Mouse (Mus musculus): ENCODE results near the gene Disp1. TPM values are rescaled to one million over a fixed set of nuclear protein-coding genes. Genes with fewer than 3 reads are reported as not detected.
A peak's percentile ranks its signal among the peaks of the same experiment; 100 is the strongest.

The Disp1 gene
- polyA plus RNA-seq, 1 experiment from 2014 or later = 8.3 TPM

DNA sequence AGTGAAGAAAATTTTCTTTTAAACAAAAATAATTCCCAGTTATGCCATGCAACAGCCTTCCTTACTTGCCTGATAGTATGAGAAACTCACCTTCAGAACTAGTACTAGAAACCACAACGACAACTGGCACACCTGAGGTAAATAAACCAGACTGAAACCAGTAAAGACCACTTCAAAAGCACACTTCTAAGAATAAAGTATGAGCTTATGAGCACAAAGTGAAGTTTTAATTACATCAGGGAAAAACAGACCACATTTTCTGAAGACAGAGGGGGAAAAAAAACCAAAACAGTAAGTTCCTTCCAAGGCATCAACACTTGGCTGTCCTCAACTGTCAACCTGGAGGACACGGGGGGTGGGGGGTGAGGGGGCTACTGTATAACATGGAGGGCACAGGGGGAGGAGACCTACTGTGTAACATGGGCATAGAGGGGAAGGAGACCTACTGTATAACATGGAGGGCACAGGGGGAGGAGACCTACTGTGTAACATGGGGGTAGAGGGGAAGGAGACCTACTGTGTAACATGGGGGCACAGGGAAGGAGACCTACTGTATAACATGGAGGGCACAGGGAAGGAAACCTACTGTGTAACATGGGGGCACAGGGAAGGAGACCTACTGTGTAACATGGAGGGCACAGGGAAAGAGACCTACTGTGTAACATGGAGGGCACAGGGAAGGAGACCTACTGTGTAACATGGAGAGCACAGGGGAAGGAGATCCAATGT lies 40.9 kb downstream of the Disp1 start:
- H3K4me3 ChIP-seq = no peak overlapping the region
- no peak overlapping the region for H3K27ac ChIP-seq
- H3K9ac ChIP-seq = no peak overlapping the region
- no peaks in the 10 kb centered on the region for H3K9me3 ChIP-seq
- no peak for ATAC-seq (ENCODE audit: borderline replicate concordance, extremely low read depth, low FRiP score, low TSS enrichment)
- no peak overlapping the region for H3K4me2 ChIP-seq
- H3K27me3 ChIP-seq = no peaks in the 10 kb centered on the region
- H3K4me1 ChIP-seq = 0 out of 2 replicates have a peak, but pooled peaks cover 3% of the 10 kb centered on the region
- no peaks in the 10 kb centered on the region for H3K36me3 ChIP-seq
- 65% methylated on average over 2 of the region's 2 CpGs for WGBS

DNA sequence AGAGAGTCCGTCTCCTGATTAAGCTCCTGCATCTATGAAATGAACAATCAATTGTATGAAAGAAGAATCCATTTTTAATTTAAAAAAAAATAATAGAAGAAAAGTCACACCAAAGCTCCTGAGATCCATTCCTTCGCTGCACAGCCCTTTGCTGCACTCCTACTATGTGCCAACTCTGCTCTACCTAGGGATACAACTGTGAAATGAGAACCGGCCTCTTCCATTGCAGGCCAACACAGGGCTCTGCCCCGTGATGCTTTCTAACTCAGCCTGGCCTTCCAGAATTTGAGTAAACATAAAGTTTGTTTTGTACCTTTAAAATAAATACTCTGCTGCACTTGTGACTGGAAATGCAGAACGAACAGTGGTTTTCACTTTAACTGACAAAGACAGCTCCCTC lies 42.0 kb downstream of the Disp1 start:
- ATAC-seq (ENCODE audit: borderline replicate concordance, extremely low read depth, low FRiP score, low TSS enrichment) = no peak
- Histone ChIP-seq H3K4me1 (0 out of 2 replicates have a peak, but pooled peaks cover 3% of the 10 kb centered on the region), H3K9me3 (no peaks in the 10 kb centered on the region), H3K4me2 (no peak overlapping the region), H3K9ac (no peak overlapping the region), H3K27me3 (no peaks in the 10 kb centered on the region), H3K27ac (no peak overlapping the region), H3K36me3 (no peaks in the 10 kb centered on the region), H3K4me3 (no peak overlapping the region)
- WGBS = 71% methylated on average over 5 of the region's 5 CpGs

DNA sequence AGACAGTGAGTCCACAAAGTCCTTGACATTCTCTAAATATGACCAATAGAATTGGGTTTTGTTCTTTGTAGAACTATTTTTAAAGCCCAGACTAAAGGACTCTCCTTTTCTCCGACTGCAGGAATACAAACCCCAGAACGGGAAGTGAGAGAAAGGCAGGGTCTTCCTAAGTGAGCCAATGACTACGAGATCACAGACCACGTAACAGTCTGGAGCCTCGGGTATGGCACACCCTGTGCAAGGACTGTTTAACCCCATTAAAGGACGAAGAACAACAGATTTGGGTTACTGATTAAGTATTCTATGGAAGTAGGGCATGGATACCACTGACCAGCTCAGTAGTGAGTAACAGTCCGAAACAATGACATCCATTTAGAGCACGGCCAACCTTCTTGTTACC lies 46.1 kb downstream of the Disp1 start:
- Histone ChIP-seq H3K27ac (no peak overlapping the region), H3K4me2 (no peak overlapping the region), H3K27me3 (no peaks in the 10 kb centered on the region), H3K9ac (no peak overlapping the region), H3K36me3 (no peaks in the 10 kb centered on the region), H3K4me3 (no peak overlapping the region), H3K4me1 (0 out of 2 replicates have a peak, but pooled peaks cover 3% of the 10 kb centered on the region), H3K9me3 (no peaks in the 10 kb centered on the region)
- 87% methylated on average over 8 of the region's 8 CpGs for WGBS
- ATAC-seq (ENCODE audit: borderline replicate concordance, extremely low read depth, low FRiP score, low TSS enrichment) = no peak

DNA sequence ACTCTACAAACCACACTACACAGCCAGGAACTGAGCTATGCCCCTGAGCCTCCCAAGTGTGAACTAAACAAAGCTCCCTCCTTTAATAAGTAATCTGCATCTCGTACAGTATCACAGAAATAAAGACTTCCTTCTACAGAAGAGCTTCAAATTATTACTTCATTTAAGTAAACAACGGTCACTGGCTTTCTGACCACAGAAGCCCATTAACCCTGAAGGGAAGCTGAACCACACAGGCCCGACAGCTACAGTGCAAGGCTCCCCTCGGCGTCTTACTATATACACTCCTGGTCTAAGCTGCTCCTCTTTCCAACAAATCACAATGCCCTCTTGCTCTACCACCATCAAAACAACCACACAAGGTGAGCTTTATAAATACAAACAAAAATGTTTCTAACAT lies 50.2 kb downstream of the Disp1 start:
- Histone ChIP-seq H3K36me3 (no peaks in the 10 kb centered on the region), H3K9ac (no peak overlapping the region), H3K27me3 (no peaks in the 10 kb centered on the region), H3K4me2 (no peak overlapping the region), H3K4me3 (no peak overlapping the region), H3K9me3 (no peaks in the 10 kb centered on the region), H3K4me1 (no peaks in the 10 kb centered on the region), H3K27ac (no peak overlapping the region)
- no peak for ATAC-seq (ENCODE audit: borderline replicate concordance, extremely low read depth, low FRiP score, low TSS enrichment)
- WGBS = 53% methylated on average over 5 of the region's 5 CpGs

DNA sequence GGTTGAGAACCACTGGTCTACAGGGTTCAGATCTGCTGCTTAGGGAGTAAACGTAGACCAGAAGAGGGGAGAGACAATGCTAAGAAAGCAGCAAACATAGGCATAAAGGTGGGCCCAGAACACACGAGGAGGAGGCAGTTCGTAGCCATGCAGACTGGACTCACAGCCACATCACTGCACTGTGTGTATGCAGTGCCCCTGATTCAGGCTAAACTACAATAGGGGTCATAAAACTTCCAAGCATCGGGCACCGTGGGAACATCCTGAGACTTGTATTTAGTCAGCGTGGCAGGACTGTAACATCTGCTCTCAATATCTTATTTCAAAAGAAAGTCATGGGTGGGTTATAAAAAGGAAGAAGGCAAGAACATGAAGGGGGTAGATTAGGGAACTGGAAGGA lies 52.9 kb downstream of the Disp1 start:
- H3K9ac ChIP-seq = no peak overlapping the region
- no peak overlapping the region for H3K27ac ChIP-seq
- 68% methylated on average over 6 of the region's 6 CpGs for WGBS
- H3K36me3 ChIP-seq = no peaks in the 10 kb centered on the region
- H3K4me3 ChIP-seq = no peak overlapping the region
- no peaks in the 10 kb centered on the region for H3K27me3 ChIP-seq
- ATAC-seq (ENCODE audit: borderline replicate concordance, extremely low read depth, low FRiP score, low TSS enrichment) = no peak
- H3K4me2 ChIP-seq = no peak overlapping the region
- peaks cover 11% of the 10 kb centered on the region for H3K4me1 ChIP-seq
- H3K9me3 ChIP-seq = no peaks in the 10 kb centered on the region

DNA sequence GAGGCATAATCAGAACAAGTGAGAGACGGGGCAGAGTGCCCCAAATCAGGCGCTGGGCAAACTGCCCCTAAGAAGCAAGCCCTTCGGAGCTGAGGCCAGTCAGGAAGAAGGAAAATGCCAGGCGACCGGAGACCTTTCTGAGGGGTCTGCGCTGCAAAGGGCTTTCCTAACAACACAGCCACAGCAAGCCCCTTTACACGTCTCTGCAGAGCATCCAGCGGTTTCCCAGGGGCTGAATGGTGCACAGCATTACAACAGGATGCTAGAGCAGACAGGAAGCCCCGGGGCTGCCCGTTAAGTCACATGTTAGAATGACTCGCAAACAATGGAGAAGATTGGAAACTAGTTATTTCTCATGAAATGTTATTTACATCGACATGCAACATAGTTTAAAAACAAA lies 53.5 kb downstream of the Disp1 start:
- whole genome bisulfite sequencing = 74% methylated on average over 12 of the region's 12 CpGs

DNA sequence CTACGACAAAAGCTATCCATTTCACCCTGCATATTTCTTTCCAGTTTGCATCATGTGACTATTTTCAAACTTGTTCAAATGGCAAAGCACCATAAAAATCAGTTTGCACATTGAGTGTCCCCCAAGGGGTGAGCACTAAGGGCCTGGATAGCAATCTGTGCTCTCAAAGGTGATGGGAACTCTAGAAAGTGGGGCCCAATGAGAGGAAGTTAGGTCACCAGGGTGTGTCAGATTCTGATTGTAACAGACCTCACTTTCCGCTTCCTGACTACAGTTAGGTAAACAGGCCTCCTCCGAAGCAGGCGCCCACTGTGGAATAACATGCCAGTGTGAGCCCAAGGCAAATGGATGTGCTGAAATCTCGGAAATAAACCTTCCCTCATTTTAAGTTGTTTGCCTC lies 54.6 kb downstream of the Disp1 start:
- no peaks in the 10 kb centered on the region for H3K36me3 ChIP-seq
- H3K4me1 ChIP-seq = peaks cover 11% of the 10 kb centered on the region
- WGBS = 91% methylated on average over 5 of the region's 5 CpGs
- H3K4me3 ChIP-seq = no peak overlapping the region
- ATAC-seq (ENCODE audit: borderline replicate concordance, extremely low read depth, low FRiP score, low TSS enrichment) = no peak
- no peaks in the 10 kb centered on the region for H3K9me3 ChIP-seq
- no peak overlapping the region for H3K27ac ChIP-seq
- no peak overlapping the region for H3K9ac ChIP-seq
- H3K4me2 ChIP-seq = no peak overlapping the region
- H3K27me3 ChIP-seq = no peaks in the 10 kb centered on the region

More for the DNA sequence above, 53.5 kb downstream of the Disp1 start:
- H3K27me3 ChIP-seq = no peaks in the 10 kb centered on the region
- no peak overlapping the region; the same call in 1 of the 2 replicates for H3K27ac ChIP-seq
- no peaks in the 10 kb centered on the region for H3K9me3 ChIP-seq
- H3K36me3 ChIP-seq = no peaks in the 10 kb centered on the region
- no peak overlapping the region for H3K9ac ChIP-seq
- ATAC-seq (ENCODE audit: borderline replicate concordance, extremely low read depth, low FRiP score, low TSS enrichment) = no peak
- H3K4me1 ChIP-seq = peaks cover 11% of the 10 kb centered on the region
- no peak overlapping the region for H3K4me3 ChIP-seq
- no peak overlapping the region for H3K4me2 ChIP-seq

DNA sequence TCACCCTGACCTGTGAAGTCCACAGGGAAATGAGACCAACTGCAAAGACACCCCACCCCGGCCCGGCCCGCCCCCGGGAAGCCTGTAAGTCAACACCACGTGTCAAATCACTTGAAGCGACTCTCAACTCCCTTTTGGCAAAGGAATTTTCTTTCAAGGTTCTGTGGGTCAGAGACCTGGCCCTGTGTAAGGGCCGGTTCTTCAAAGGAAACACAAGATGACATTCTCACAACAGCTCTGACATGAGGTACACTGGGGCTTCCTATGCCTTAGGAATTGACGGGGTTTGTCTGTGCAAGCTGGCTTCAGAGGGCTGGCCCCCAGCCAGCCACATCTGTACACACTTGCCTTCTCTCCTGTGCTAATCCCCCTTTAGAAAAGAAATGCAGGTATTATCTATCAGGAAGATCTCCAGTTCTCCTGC lies 56.7 kb downstream of the Disp1 start:
- no peaks in the 10 kb centered on the region for H3K27me3 ChIP-seq
- H3K4me2 ChIP-seq = no peak overlapping the region
- H3K36me3 ChIP-seq = no peaks in the 10 kb centered on the region
- no peak overlapping the region for H3K9ac ChIP-seq
- H3K9me3 ChIP-seq = no peaks in the 10 kb centered on the region
- H3K4me1 ChIP-seq = peaks cover 11% of the 10 kb centered on the region
- no peak overlapping the region for H3K4me3 ChIP-seq
- ATAC-seq (ENCODE audit: borderline replicate concordance, extremely low read depth, low FRiP score, low TSS enrichment) = peak; percentile 39; the same call in 1 of the 2 replicates
- no peak overlapping the region for H3K27ac ChIP-seq
- WGBS = 8% methylated on average over 8 of the region's 8 CpGs

DNA sequence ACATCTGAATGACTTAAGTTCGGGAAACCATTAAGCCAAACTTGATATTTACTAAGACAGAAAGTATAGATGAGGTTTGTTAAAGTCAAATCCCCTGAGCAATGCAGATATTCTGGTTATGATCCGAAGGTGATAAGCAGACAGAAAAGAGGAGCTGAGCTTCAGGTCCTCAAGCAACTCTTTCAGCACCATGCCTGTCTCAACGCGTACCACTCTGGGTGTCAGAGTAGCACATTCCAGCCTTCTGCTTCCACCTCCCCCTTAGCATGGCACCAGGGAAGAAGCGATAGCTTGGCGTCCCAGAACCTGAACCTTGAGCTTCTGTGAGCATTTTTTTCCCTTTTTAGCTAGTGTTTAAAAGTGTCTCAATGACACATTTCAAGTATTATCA lies 57.1 kb downstream of the Disp1 start:
- Histone ChIP-seq H3K36me3 (no peaks in the 10 kb centered on the region), H3K4me2 (no peak overlapping the region), H3K27ac (no peak overlapping the region), H3K27me3 (no peaks in the 10 kb centered on the region), H3K4me3 (no peak overlapping the region), H3K9ac (no peak overlapping the region), H3K4me1 (peaks cover 11% of the 10 kb centered on the region), H3K9me3 (no peaks in the 10 kb centered on the region)
- WGBS = 53% methylated on average over 6 of the region's 6 CpGs
- no peak for ATAC-seq (ENCODE audit: borderline replicate concordance, extremely low read depth, low FRiP score, low TSS enrichment)

DNA sequence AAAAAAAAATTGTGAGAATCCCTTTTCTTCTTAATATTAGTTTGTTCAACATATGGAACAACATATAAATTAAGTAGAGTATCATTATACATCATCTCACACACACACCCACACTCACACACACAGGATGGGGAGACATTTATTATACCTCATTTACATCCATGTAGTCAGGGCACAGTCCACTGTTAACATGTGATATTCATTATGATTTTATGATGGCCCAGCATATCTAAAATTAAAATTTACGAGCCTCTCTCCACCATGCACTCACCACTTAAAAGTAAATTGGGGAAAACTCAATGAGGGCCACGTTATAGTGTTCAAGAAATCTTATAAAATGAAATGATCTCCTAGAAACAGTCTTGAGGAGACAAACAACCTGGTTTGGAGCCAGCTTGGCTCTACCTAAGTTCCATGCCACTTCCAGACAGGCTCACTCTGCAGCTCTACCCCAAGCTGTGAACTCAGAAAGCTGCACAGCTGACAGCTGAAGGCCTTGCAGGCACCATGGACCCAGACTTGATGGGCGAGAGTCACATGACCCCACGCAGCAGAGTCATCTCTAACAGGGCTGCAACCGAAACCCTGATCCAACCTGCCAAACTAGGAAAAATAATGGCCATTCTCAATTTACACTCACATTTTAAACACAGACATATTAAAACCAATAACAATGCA lies 57.7 kb downstream of the Disp1 start:
- Histone ChIP-seq H3K27me3 (no peaks in the 10 kb centered on the region), H3K4me3 (no peak overlapping the region), H3K9ac (no peak overlapping the region), H3K4me1 (peaks cover 11% of the 10 kb centered on the region), H3K9me3 (no peaks in the 10 kb centered on the region), H3K4me2 (no peak overlapping the region), H3K27ac (no peak overlapping the region), H3K36me3 (no peaks in the 10 kb centered on the region)
- WGBS = 81% methylated on average over 5 of the region's 5 CpGs
- no peak for ATAC-seq (ENCODE audit: borderline replicate concordance, extremely low read depth, low FRiP score, low TSS enrichment)

DNA sequence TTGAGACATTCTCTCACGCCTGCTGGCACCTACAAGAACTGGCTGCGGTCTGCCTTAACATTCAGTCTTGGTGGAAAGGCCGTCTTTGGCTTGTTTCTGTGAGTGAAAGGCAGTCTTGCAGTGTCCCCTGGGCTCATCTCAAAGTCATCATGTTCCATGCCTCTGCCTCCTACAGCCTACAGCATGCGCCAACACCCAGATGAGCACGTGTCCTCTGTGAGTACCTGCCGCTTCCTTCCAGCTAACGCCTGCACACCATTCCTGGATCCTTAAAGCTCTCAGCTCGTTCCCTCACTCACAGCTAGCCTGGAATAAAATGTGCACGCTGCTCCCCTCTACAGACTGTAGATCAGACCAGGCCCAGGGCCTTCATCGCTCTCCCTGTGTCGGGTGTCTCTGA lies 60.3 kb downstream of the Disp1 start:
- H3K4me2 ChIP-seq = no peak overlapping the region
- H3K4me1 ChIP-seq = peaks cover 11% of the 10 kb centered on the region
- H3K27ac ChIP-seq = no peak overlapping the region
- H3K4me3 ChIP-seq = no peak overlapping the region
- H3K27me3 ChIP-seq = no peaks in the 10 kb centered on the region
- no peaks in the 10 kb centered on the region for H3K36me3 ChIP-seq
- no peak overlapping the region for H3K9ac ChIP-seq
- WGBS = 85% methylated on average over 11 of the region's 11 CpGs
- no peaks in the 10 kb centered on the region for H3K9me3 ChIP-seq
- no peak for ATAC-seq (ENCODE audit: borderline replicate concordance, extremely low read depth, low FRiP score, low TSS enrichment)

DNA sequence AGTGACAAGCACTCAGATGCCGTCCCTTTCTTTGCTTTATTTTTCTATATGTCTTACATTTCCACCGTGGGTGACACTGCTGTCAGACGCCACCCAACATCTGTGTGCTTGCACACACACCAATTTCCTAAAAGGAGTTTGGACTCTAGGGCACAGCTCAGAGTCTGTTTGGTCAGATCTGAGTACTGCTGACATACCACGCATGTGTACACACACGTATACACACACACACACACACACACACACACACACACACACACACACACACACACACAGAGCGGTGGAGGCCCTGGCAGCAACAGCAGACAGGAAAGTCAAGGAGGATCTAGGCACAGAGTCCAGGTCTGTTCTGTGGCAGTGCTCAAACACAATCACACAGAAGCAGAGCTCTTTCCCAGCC lies 61.1 kb downstream of the Disp1 start:
- WGBS = 69% methylated on average over 6 of the region's 6 CpGs
- H3K27me3 ChIP-seq = no peaks in the 10 kb centered on the region
- no peaks in the 10 kb centered on the region for H3K9me3 ChIP-seq
- H3K27ac ChIP-seq = no peak overlapping the region
- H3K4me2 ChIP-seq = no peak overlapping the region
- no peak overlapping the region for H3K4me3 ChIP-seq
- no peak for ATAC-seq (ENCODE audit: borderline replicate concordance, extremely low read depth, low FRiP score, low TSS enrichment)
- no peaks in the 10 kb centered on the region for H3K36me3 ChIP-seq
- no peak overlapping the region for H3K9ac ChIP-seq
- H3K4me1 ChIP-seq = peaks cover 11% of the 10 kb centered on the region
